Mouse (Mus musculus) MEL (cell line): Measurements from ENCODE around the gene Ncoa5. TPM values are rescaled to one million over a fixed set of nuclear protein-coding genes. Genes with fewer than 3 reads are reported as not detected.

ENCODE experiments used
- DNase-seq: peaks from one replicate; pipeline ENCODE4 v3.0.0; 2011; ENCODE audit warnings: low read depth, low spot score
- H3K27ac ChIP-seq: 2 replicates; pipeline ENCODE4 v1.5.1; 2012; ENCODE audit warnings: low read depth, mild to moderate bottlenecking, control low read depth, low read length, moderate library complexity; ENCODE audit not compliant: control insufficient read depth
- H3K27me3 ChIP-seq, 2 experiments: fragments of 150-350 bp in 1 of 2; sonication (generic) in 1 of 2; 2 replicates each; pipeline ENCODE4 v1.6.1; 2012; ENCODE audit warnings: low read length in 2 of 2, mild to moderate bottlenecking in 2 of 2, improper control_type of control experiment in 1 of 2, moderate library complexity in 1 of 2; ENCODE audit not compliant: insufficient read depth in 2 of 2, control insufficient read depth in 1 of 2
- H3K36me3 ChIP-seq, 2 experiments: 2 replicates each; pipeline ENCODE4 v1.6.1; 2012 to 2014; ENCODE audit warnings: low read length in 2 of 2, improper control_type of control experiment in 1 of 2, inconsistent platforms in 1 of 2, mild to moderate bottlenecking in 1 of 2; ENCODE audit not compliant: insufficient read depth in 2 of 2, control insufficient read depth in 1 of 2
- H3K4me1 ChIP-seq, 2 experiments: fragments of 150-350 bp in 1 of 2; sonication (generic) in 1 of 2; 2 replicates each; pipeline ENCODE4 v1.6.1; 2012; ENCODE audit warnings: low read length in 2 of 2, improper control_type of control experiment in 1 of 2, mild to moderate bottlenecking in 1 of 2; ENCODE audit not compliant: insufficient read depth in 2 of 2, control insufficient read depth in 1 of 2
- H3K4me3 ChIP-seq, 2 experiments: fragments of 150-350 bp in 1 of 2; sonication (generic) in 1 of 2; 2 replicates each; pipeline ENCODE4 v1.5.1; 2012; ENCODE audit warnings: low read depth in 2 of 2, low read length in 2 of 2, mild to moderate bottlenecking in 2 of 2, moderate library complexity in 2 of 2, control low read depth in 1 of 2, improper control_type of control experiment in 1 of 2; ENCODE audit not compliant: control insufficient read depth in 1 of 2, insufficient read depth in 1 of 2
- H3K79me2 ChIP-seq: 2 replicates; pipeline ENCODE4 v1.6.1; 2012; ENCODE audit warnings: mild to moderate bottlenecking, low read length, moderate library complexity; ENCODE audit not compliant: control insufficient read depth, poor library complexity, insufficient read depth
- H3K9ac ChIP-seq: 2 replicates; pipeline ENCODE4 v1.6.1; 2012; ENCODE audit warnings: low read depth, mild to moderate bottlenecking, control low read depth, low read length, moderate library complexity; ENCODE audit not compliant: control insufficient read depth, poor library complexity, severe bottlenecking
- H3K9me3 ChIP-seq: fragments of 150-350 bp; sonication (generic); replicated peaks from 2 replicates; pipeline ENCODE4 v1.6.1; 2012; ENCODE audit warnings: mild to moderate bottlenecking, low read length, improper control_type of control experiment, moderate library complexity; ENCODE audit not compliant: insufficient read depth
- EP300 ChIP-seq, 2 experiments: IDR thresholded peaks; 2 replicates each; pipeline ENCODE4 v1.6.1; 2011; ENCODE audit warnings: improper control_type of control experiment in 2 of 2, low read length in 2 of 2, low read depth in 1 of 2, mild to moderate bottlenecking in 1 of 2
- GATA1 ChIP-seq: IDR thresholded peaks from 2 replicates; pipeline ENCODE4 v1.6.1; 2011; ENCODE audit warnings: low read depth, low read length, improper control_type of control experiment
- HCFC1 ChIP-seq: IDR thresholded peaks from 2 replicates; pipeline ENCODE4 v1.6.1; 2012; ENCODE audit warnings: low read depth, mild to moderate bottlenecking, inconsistent platforms, low read length, improper control_type of control experiment, moderate library complexity
- JUND ChIP-seq: IDR thresholded peaks from 2 replicates; pipeline ENCODE4 v1.6.1; 2011; ENCODE audit warnings: low read depth, mild to moderate bottlenecking, improper control_type of control experiment, low read length
- KAT2A ChIP-seq: conservative IDR thresholded peaks from 2 replicates; pipeline ENCODE4 v1.6.1; 2012; ENCODE audit warnings: low read depth, low read length, improper control_type of control experiment, inconsistent platforms
- MAX ChIP-seq: IDR thresholded peaks from 2 replicates; pipeline ENCODE4 v1.6.1; 2011; ENCODE audit warnings: low read length, improper control_type of control experiment
- MAZ ChIP-seq: IDR thresholded peaks from 2 replicates; pipeline ENCODE4 v1.6.1; 2012; ENCODE audit warnings: low read depth, mild to moderate bottlenecking, inconsistent platforms, low read length, improper control_type of control experiment
- MYB ChIP-seq: IDR thresholded peaks from 2 replicates; pipeline ENCODE4 v1.6.1; 2011; ENCODE audit warnings: mild to moderate bottlenecking, low read depth, low read length, improper control_type of control experiment
- NELFE ChIP-seq: IDR thresholded peaks from 2 replicates; pipeline ENCODE4 v1.6.1; 2011; ENCODE audit warnings: low read depth, low read length, improper control_type of control experiment
- NRF1 ChIP-seq: IDR thresholded peaks from 2 replicates; pipeline ENCODE4 v1.6.1; 2014; ENCODE audit warnings: low read depth, mild to moderate bottlenecking, inconsistent platforms, low read length, improper control_type of control experiment, moderate library complexity; ENCODE audit not compliant: poor library complexity, insufficient read depth, severe bottlenecking
- POLR2AphosphoS2 ChIP-seq: IDR thresholded peaks from 2 replicates; pipeline ENCODE4 v1.6.1; 2011; ENCODE audit warnings: low read length, improper control_type of control experiment
- TAL1 ChIP-seq: IDR thresholded peaks from 2 replicates; pipeline ENCODE4 v1.6.1; 2012; ENCODE audit warnings: mild to moderate bottlenecking, inconsistent platforms, low read length, moderate library complexity, mixed read lengths
- TCF12 ChIP-seq: IDR thresholded peaks from 2 replicates; pipeline ENCODE4 v1.6.1; 2014; ENCODE audit warnings: low read depth, mild to moderate bottlenecking, inconsistent platforms, low read length, improper control_type of control experiment, moderate library complexity
- UBTF ChIP-seq: IDR thresholded peaks from 2 replicates; pipeline ENCODE4 v1.6.1; 2012; ENCODE audit warnings: low read depth, mild to moderate bottlenecking, inconsistent platforms, low read length, improper control_type of control experiment, moderate library complexity, borderline replicate concordance; ENCODE audit not compliant: insufficient read depth
- USF2 ChIP-seq, 2 experiments: IDR thresholded peaks; 2 replicates each; pipeline ENCODE4 v1.6.1; 2011 to 2012; ENCODE audit warnings: improper control_type of control experiment in 2 of 2, low read length in 2 of 2, borderline replicate concordance in 1 of 2, inconsistent platforms in 1 of 2, low read depth in 1 of 2, mild to moderate bottlenecking in 1 of 2; ENCODE audit not compliant: insufficient read depth in 1 of 2
- ZC3H11A ChIP-seq: IDR thresholded peaks from 2 replicates; pipeline ENCODE4 v1.6.1; 2012; ENCODE audit warnings: low read depth, mild to moderate bottlenecking, inconsistent platforms, low read length, improper control_type of control experiment
- ZKSCAN1 ChIP-seq: IDR thresholded peaks from 2 replicates; pipeline ENCODE4 v1.6.1; 2012; ENCODE audit warnings: low read depth, mild to moderate bottlenecking, inconsistent platforms, low read length, improper control_type of control experiment, moderate library complexity
- polyA plus RNA-seq, 2 experiments: library from polyadenylated mRNA; stranded (reverse) in 1 of 2; unstranded in 1 of 2; fragments of >175 nt in 1 of 2; fragments of >200 nt in 1 of 2; gene quantifications; 2 replicates each; pipeline versions ENCODE4 v1.2.1 to v1.2.4; 2012; ENCODE audit warnings: low replicate concordance in 2 of 2, low read depth in 1 of 2; ENCODE audit not compliant: insufficient read length in 2 of 2, insufficient read depth in 1 of 2, missing spikeins in 1 of 2
- total RNA-seq: library from RNA; depleted of rRNA; stranded (reverse); fragments of 300-350 nt; gene quantifications from 2 replicates; pipeline ENCODE4 v1.2.3, GENCODE M21; 2012

The Ncoa5 gene
- total and polyA plus RNA-seq, 3 experiments = 35.8 to 76.6 (median 61.0) TPM

GRCm38 (mm10) chr2:164986371-164987027 is 48.2 kb downstream of the Ncoa5 start:
- Histone ChIP-seq H3K36me3 (no peaks in the 10 kb centered on the region), H3K4me3 (no peak overlapping the region), H3K27me3 (no peaks in the 10 kb centered on the region), H3K79me2 (no peaks in the 10 kb centered on the region), H3K9ac (no peak overlapping the region), H3K9me3 (no peaks in the 10 kb centered on the region), H3K4me1 (0 out of 4 replicates have a peak, but pooled peaks cover 0 to 2% of the 10 kb centered on the region in 2 experiments), H3K27ac (no peak overlapping the region)
- DNase-seq = no peak
- TF ChIP-seq NELFE = no peak
- TF ChIP-seq MAZ = no peak
- TF ChIP-seq ZKSCAN1 = no peak
- TF ChIP-seq POLR2AphosphoS2 = no peak
- no peak for TF ChIP-seq JUND
- no peak for TF ChIP-seq HCFC1
- TF ChIP-seq MYB = no peak
- no peak for TF ChIP-seq GATA1
- no peak for TF ChIP-seq ZC3H11A
- no peak for TF ChIP-seq MAX
- no peak for TF ChIP-seq EP300 (IDR thresholded peaks at IDR 0.05; ENCODE audit: low read depth in 1 of 2, low read length in 2 of 2)

GRCm38 (mm10) chr2:164985962-164986361 is 48.7 kb downstream of the Ncoa5 start:
- H3K27ac ChIP-seq = no peak overlapping the region
- no peaks in the 10 kb centered on the region for H3K79me2 ChIP-seq
- H3K9me3 ChIP-seq = no peaks in the 10 kb centered on the region
- H3K27me3 ChIP-seq = no peaks in the 10 kb centered on the region
- H3K4me3 ChIP-seq = no peak overlapping the region
- no peaks in the 10 kb centered on the region for H3K4me1 ChIP-seq
- DNase-seq = no peak
- no peak overlapping the region for H3K9ac ChIP-seq
- no peak for TF ChIP-seq TAL1
- TF ChIP-seq KAT2A = no peak
- TF ChIP-seq POLR2AphosphoS2 = no peak
- TF ChIP-seq USF2 (IDR thresholded peaks at IDR 0.05; ENCODE audit: borderline replicate concordance in 1 of 2, insufficient read depth in 1 of 2, low read depth in 1 of 2, low read length in 2 of 2) = no peak
- TF ChIP-seq TCF12 = no peak
- no peak for TF ChIP-seq UBTF
- no peak for TF ChIP-seq NELFE
- no peak for TF ChIP-seq NRF1
- no peaks in the 10 kb centered on the region for H3K36me3 ChIP-seq
